8 mouse cellular contexts compared by ENCODE assay signal in genomic region chr6:135065236-135065957, GRCm38 (mm10). TPM values are rescaled to one million over a fixed set of nuclear protein-coding genes. Genes with fewer than 3 reads are reported as not detected.
A peak's percentile ranks its signal among the peaks of the same experiment; 100 is the strongest.
DNase-seq lines count a peak whose midpoint lies in the region; ATAC-seq and TF ChIP-seq lines count a peak whose summit lies in the region.

Gprc5a (plus strand) TSS chr6:135065651.

- intact Hi-C loops in left cerebral cortex, adult 2 months (cut with DNase I), result no loop called here

- H3K27ac ChIP-seq in left cerebral cortex, adult 2 months, result no peak within 1 kb of the TSS
- no peak within 1 kb of the TSS; the same call in 1 of the 2 replicates for H3K27ac ChIP-seq in brown adipose tissue, adult 24 weeks (replicated peaks; ENCODE audit: low read depth, low read length)
- no peak within 1 kb of the TSS for H3K27ac ChIP-seq in liver, embryonic 16.5 days (ENCODE audit: low read length)
- H3K27ac ChIP-seq in neural tube, embryonic 11.5 days (ENCODE audit: low read depth, low read length), result no peak within 1 kb of the TSS

- no peak for TF ChIP-seq CTCF in left cerebral cortex, adult 2 months (IDR thresholded peaks at IDR 0.05)

- ATAC-seq in inflammation-experienced regulatory T-cells, adult 6 months, result peak; percentile 93
- ATAC-seq in liver, embryonic 16.5 days (ENCODE audit: low read depth), result peak; percentile 81
- peak; percentile 59 for ATAC-seq in neural tube, embryonic 11.5 days (ENCODE audit: insufficient read depth, low FRiP score, low TSS enrichment)

- peak within 1 kb of the TSS; percentile 84 for H3K4me2 ChIP-seq in liver, embryonic 16.5 days (ENCODE audit: low read depth, low read length)
- H3K4me2 ChIP-seq in neural tube, embryonic 11.5 days (ENCODE audit: low read depth), result peak within 1 kb of the TSS; percentile 82

- H3K9ac ChIP-seq in liver, embryonic 16.5 days (ENCODE audit: low read depth, low read length), result peak within 1 kb of the TSS; percentile 46; the same call in 1 of the 2 replicates
- peak within 1 kb of the TSS; percentile 60 for H3K9ac ChIP-seq in neural tube, embryonic 11.5 days (ENCODE audit: low read length)

- no peaks in the 10 kb centered on the region; the same call in 1 of the 2 replicates for H3K27me3 ChIP-seq in liver, embryonic 16.5 days (ENCODE audit: control insufficient read depth, insufficient read depth, low read depth, low read length)
- H3K27me3 ChIP-seq in neural tube, embryonic 11.5 days (ENCODE audit: control insufficient read depth, insufficient read depth, low read length), result 0 out of 2 replicates have a peak, but pooled peaks cover 2% of the 10 kb centered on the region

- under 1% methylated on average over 44 of the region's 44 CpGs for WGBS in liver, embryonic 16.5 days (ENCODE audit: insufficient replicate concordance)
- under 1% methylated on average over 44 of the region's 44 CpGs for WGBS in neural tube, embryonic 11.5 days

- 0 out of 2 replicates have a peak, but pooled peaks cover 2% of the 10 kb centered on the region for H3K4me1 ChIP-seq in brown adipose tissue, adult 24 weeks (ENCODE audit: control insufficient read depth, insufficient read depth, insufficient read length, low read length)
- H3K4me1 ChIP-seq in liver, embryonic 16.5 days (ENCODE audit: control insufficient read depth, low read depth, low read length), result peaks cover 6% of the 10 kb centered on the region
- peaks cover 12% of the 10 kb centered on the region; the same call in 1 of the 2 replicates for H3K4me1 ChIP-seq in neural tube, embryonic 11.5 days (ENCODE audit: control insufficient read depth, insufficient read depth, low read length)

- peak in 1 of 2 experiments; percentile 21 for DNase-seq in left cerebral cortex, adult 2 months (ENCODE audit: extremely low spot score in 1 of 2, low spot score in 2 of 2)
- DNase-seq in left cerebral cortex, adult 9 months (ENCODE audit: low spot score in 2 of 2), result no peak
- DNase-seq in gastrocnemius, adult 8-10 months (ENCODE audit: low spot score in 2 of 2), result peak; percentile 5 to 10
- DNase-seq in neural tube, embryonic 11.5 days (ENCODE audit: low spot score), result peak; percentile 70
- DNase-seq in urinary bladder, postnatal 4 days (ENCODE audit: low spot score in 2 of 2), result peak; percentile 30 to 62

- H3K4me3 ChIP-seq in left cerebral cortex, adult 2 months, result peak within 1 kb of the TSS; percentile 43
- peak within 1 kb of the TSS; percentile 58 for H3K4me3 ChIP-seq in brown adipose tissue, adult 24 weeks (ENCODE audit: insufficient read depth, low read depth, low read length)
- H3K4me3 ChIP-seq in liver, embryonic 16.5 days (ENCODE audit: low read depth, low read length), result peak within 1 kb of the TSS; percentile 59
- H3K4me3 ChIP-seq in neural tube, embryonic 11.5 days (ENCODE audit: low read depth, low read length), result peak within 1 kb of the TSS; percentile 42

- H3K36me3 ChIP-seq in liver, embryonic 16.5 days (ENCODE audit: control insufficient read depth, insufficient read depth), result no peaks in the 10 kb centered on the region
- no peaks in the 10 kb centered on the region for H3K36me3 ChIP-seq in neural tube, embryonic 11.5 days (ENCODE audit: control insufficient read depth, insufficient read depth, low read length)

- no peaks in the 10 kb centered on the region for H3K9me3 ChIP-seq in liver, embryonic 16.5 days (replicated peaks; ENCODE audit: control insufficient read depth, low read length)
- H3K9me3 ChIP-seq in neural tube, embryonic 11.5 days (ENCODE audit: control insufficient read depth, low read length), result no peaks in the 10 kb centered on the region

RNA-seq across cellular contexts. Expression of gene Gprc5a, which starts in this region (rescaled TPM):
- under 1 TPM; 0.38 to 0.65 TPM for total RNA-seq in left cerebral cortex, adult 2 months (2021)
- 0.67 and 1.5 TPM in 2 replicates for polyA plus RNA-seq in brown adipose tissue, adult 24 weeks (2012; ENCODE audit: insufficient read depth, insufficient read length, missing spikeins)
- under 1 TPM; 0.13 to 0.73 (median 0.27) TPM for total RNA-seq in gastrocnemius, adult 8-10 months (2022)
- polyA plus RNA-seq in inflammation-experienced regulatory T-cells, adult 6 months (2017; shearing (Covaris generic)), result under 1 TPM; 0.28 to 0.73 (median 0.59) TPM
- polyA plus RNA-seq in liver, embryonic 16.5 days (2015; fragmentation: Nextera tagmentation; extraction: Ambion mirVana), result 0.18 and 0.19 TPM in 2 replicates
- 5.8 and 7.5 TPM in 2 replicates for polyA plus RNA-seq in neural tube, embryonic 11.5 days (2014; fragmentation: Nextera tagmentation; extraction: Ambion mirVana)

Comparison
In these comparisons a context has a peak if more than half of its experiments do, and no peak if none do; other contexts are left out.
1. Peak in DNase-seq in gastrocnemius, adult 8-10 months; RNA of the gene not detected or under 1 TPM.
2. Peak in ATAC-seq in inflammation-experienced regulatory T-cells, adult 6 months; RNA of the gene not detected or under 1 TPM.
3. Peak in ATAC-seq, H3K4me3 ChIP-seq, H3K9ac ChIP-seq and H3K4me2 ChIP-seq in liver, embryonic 16.5 days; RNA of the gene not detected or under 1 TPM.
4. DNase-seq: peak in neural tube, embryonic 11.5 days (single experiment) and urinary bladder, postnatal 4 days (2 of 2); none in left cerebral cortex, adult 9 months (0 of 2).
5. Peak in every context shown above with its lines, with median percentiles within 50 percentile points of each other: H3K4me3 ChIP-seq and ATAC-seq.